Mouse (Mus musculus) cerebellum, postnatal 4 days (tissue): ENCODE measurements around the gene Slc5a11.
A peak's percentile ranks its signal among the peaks of the same experiment; 100 is the strongest.

ENCODE experiments used
- DNase-seq, 2 experiments: peaks; one replicate each; pipeline ENCODE4 v3.0.0; 2022; ENCODE audit warnings: low spot score in 2 of 2, mixed read lengths in 1 of 2

Slc5a11 gene

DNA sequence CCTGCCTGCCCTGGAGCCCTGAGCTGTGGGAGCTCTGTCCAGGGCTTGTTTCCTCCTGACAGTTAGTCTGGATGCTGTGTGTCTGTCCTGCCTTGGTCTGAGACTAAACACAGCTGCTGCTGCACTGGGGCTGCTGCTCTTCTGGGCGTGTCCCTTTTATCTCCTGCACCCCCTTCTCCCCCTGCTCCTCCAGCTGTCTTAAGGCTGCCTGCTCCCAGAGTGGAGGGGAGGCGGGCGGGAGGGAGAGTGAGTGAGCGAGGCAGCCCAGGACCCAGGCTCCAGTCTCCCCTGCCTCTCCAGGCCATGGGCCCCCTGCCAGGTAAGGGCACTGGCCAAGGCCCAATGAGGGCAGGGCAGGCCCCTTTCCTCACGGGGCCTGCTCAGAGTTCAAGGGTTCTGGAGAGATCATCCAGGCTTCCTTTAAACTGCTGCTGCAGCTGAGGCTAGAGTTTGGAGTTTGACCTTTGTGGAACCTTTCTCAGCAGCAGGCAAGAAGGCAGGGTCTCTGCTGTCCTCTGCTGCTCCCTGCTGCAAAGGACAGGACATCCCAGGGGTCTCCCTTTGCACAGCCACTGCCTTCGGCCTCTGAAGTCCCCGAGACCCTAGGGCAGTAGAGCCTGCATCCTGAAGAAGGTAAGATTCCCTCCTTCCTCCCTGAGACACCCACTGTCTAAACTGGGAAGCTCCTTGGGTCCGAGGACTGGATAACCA, at the start of gene Slc5a11:
Gene Slc5a11 (plus strand): TSS at position 416 of the 711 bp plus-strand sequence.
- DNase-seq = no peak

GRCm38 (mm10) chr7:123167436-123167835, 47.1 kb upstream of the Slc5a11 start:
- no peak for DNase-seq

DNA sequence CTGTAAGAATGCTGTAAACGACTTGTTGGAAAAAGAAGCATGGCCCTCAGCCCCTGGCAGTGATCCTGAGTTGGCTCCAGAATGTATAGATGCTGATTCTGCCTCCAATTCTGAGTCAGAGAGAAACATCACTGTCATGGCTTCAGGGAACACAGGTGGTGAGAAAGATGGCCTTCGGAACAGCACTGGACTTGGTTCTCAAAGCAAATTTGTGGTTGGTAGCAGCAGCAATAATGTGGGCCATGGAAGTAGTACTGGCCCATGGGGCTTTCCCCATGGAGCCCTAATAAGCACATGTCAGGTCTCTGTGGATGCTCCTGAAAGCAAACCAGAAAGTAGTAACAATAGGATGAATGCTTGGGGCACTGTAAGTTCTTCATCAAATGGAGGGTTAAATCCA, 45.0 kb upstream of the Slc5a11 start:
- DNase-seq = no peak

DNA sequence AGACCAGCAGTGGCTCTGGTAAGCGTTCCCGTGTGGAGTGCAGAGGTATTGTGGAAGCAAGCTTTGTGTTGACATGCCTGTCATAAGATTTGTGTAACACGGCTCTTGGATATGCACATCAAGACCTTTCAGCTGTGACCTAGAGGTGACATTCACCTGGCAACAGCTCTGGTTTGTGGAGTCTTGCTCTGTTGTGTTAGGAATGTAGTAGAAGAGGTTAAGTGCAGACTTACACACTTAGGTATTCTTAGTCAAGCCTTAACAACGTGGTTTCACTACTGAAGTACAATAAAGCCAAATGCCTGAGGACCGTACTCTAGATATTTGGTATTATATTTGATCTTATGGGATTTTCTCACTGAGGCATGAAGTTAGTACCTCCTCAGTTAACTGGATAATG, 42.5 kb upstream of the Slc5a11 start:
- no peak for DNase-seq

DNA sequence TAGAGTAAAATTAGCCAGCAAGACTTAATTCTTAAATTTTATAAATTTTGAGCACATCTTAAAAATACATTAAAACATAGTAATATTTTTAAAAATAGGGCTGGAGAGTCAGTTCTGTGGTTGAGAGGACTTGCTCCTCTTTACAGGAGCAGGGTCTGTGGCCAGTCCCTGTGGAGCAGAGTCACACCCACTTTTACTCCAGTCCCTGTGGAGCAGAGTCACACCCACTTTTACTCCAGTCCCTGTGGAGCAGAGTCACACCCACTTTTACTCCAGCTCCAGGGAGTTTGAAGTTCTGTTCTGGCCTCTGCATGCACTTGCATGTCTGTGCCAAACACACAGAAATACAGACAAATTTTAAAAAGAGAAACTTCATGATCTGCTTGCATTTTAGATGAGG, 37.4 kb upstream of the Slc5a11 start:
- DNase-seq = no peak

DNA sequence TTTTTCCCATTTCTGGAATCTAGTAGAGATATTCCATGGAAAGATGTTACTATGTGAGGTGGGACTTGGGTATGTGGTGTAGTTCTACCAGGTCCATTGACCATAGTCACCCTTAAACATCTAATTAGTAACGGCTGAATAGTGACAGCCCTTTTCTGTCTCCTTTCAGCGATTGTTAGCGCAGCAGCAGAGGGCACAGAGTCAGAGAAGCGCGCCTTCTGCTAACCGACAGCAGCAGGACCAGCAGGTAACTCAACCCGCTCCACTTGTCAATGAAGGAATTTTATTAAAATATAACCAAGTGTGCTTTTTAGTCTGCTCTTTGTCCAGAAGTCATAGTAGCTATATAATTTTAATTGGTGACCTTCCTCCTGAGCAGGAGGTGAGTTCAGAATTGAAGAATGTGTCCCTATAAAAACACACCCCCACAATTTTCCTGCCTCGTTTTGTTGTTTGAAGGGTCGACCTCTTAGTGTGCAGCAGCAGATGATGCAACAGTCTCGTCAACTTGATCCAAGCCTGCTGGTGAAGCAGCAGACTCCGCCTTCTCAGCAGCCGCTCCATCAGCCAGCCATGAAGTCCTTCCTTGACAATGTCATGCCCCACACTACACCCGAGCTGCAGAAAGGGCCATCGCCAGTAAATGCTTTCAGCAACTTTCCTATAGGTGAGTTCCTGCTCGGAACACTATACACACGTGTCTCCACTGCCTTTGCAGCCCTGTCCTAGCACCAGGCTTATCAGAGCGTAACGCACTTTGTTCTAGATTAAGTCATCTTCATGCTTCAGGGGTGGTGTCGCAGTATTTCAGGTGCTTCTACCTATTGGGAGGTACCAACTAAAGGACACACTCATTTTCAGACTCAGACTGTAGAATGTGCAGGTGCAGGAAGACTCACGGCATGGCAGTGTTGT, 32.5 kb upstream of the Slc5a11 start:
- no peak for DNase-seq

DNA sequence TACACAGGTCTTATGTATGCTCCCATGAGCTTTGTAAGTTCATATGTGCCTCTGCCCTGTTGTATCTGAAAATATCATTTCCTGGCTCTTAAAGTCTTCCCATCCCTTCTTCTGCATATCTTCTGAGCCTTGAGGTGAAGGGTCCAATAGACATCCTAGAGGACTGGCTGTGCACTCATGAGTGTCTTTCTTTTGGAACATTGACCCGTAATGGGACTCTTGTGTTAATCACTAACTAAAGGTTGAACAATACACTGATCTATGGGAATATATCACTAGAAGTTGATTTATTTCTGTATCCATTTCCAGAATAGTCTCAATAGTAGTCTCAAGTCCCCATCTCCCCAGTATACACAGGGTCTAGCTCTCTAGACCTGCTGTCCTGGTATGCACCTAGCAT, 29.7 kb upstream of the Slc5a11 start:
- no peak for DNase-seq

- no peak for DNase-seq
Measured at GRCm38 (mm10) chr7:123186463-123186862, 28.1 kb upstream of the Slc5a11 start.

DNA sequence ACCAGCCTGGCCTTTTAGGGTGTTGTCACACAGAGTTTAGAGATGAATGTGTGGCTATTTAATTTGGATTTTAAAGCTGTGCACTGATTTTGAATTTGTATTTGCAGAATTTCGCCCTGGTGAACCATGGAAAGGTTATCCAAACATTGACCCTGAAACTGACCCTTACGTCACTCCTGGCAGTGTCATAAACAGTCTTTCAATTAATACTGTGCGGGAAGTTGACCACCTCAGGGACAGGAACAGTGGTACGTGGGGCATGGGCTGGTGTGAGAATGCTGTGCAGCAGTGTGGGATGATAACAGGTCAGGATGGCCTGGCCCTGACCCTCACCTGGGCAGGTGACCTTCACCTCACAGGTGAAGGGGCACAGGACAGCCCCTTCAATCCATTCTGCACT, 27.3 kb upstream of the Slc5a11 start:
- no peak for DNase-seq

DNA sequence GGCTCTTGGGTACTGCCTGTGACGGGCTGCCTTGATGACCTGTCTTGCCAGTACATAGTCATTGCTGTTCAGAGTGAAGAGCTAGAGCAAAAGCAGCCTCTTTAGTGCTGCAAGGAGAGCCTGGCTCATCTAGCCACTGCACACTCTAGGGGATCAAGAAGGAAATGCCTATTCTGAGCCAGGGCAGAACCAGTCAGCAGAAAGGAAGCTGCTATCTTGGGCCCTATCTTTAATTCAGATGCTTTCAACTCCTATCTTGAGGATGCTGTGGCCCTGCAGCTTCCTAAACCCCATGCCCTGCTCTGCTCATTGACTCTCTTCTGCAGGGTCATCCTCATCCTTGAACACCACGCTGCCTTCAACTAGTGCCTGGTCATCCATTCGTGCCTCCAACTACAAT, 26.1 kb upstream of the Slc5a11 start:
- DNase-seq = no peak

DNA sequence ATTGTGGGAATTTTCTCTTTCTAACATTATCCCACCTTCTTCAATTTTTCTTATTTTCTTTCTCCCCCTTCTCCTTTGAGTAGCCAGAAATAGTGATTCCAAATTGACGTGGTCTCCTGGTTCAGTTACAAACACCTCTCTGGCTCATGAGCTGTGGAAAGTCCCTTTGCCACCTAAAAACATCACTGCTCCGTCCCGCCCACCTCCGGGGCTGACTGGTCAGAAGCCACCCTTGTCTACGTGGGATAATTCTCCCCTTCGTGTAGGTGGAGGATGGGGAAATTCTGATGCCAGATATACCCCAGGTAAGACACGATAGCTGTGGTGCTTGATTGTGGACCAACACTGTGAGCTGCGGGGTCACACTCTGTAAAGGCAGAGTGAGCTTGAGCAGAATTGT, 24.8 kb upstream of the Slc5a11 start:
- no peak for DNase-seq

DNA sequence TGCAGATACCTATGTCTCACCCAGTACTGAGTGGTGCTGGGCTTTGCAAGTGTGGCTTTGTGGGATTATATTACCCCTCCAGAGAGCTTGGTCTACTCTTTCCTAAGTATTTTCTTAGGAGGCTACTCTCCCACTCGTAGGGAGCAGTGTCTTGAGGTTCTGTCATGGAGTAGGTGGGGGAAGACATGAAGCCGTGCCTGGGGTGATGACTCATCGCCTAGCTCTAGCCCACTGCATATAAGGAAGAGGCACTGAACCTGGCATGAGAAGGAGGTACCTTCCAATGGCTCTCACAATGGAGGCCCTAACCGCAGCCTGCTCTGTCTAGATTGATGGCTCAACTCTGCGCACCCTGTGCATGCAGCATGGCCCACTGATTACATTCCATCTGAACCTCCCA, 22.8 kb upstream of the Slc5a11 start:
- DNase-seq = no peak

DNA sequence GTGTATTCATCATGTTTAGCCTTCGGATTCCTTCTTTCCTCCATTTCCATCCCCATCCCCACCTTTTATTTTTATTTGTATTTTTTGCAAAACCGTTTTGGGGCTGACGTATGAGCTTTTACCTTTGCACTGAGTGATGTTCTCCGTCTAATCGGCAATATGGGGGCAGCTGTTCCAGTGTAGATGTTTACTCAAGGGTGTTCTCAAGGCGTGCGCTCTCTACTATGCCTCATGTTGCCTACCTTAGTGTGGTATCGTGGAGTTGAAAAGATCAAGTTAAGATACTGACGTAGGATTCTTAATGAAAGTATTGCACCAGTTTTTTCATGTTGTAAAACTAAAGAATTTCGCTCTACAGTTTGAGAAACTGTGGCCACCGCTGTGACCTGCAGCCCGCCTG, 21.4 kb upstream of the Slc5a11 start:
- DNase-seq = no peak

DNA sequence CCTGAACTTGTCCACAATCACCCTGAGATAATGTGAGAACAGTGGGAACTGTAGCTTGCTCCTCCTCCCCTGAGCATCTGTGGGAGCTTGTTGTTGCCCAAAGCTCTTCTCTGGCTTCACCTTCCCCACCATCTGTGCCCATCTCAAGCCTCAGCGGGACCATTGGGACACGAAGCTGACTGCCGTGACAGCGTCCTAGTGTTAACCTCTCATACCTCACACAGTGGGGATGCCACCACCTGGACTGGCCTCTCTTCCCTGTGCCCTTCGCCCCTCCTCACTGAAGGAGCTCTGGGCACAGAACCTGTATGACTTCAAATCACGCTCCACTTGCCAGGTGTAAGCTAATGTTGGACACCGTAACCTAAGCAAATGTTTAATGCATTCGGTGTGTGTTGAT, 19.9 kb upstream of the Slc5a11 start:
- DNase-seq = no peak

DNA sequence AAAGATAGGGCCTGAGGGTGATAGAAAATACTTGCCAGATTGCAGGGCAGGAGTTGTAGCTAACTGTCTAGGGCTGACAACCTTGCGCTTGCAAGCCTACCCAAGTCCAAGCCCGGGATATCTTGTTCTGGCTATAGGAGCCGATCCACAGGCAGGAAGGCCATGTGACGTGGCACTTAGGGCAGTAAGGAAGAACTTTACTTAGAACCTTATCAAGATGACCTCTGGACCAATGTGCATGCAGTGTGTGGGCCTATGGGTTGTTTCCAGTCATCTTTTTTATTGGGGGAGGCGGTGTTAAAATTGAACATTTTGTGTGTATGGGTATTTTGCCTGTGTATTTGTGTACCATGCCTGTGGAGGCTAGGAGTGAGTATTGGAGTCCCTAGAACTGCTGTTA, 18.1 kb upstream of the Slc5a11 start:
- DNase-seq = no peak

- DNase-seq = no peak
Measured at GRCm38 (mm10) chr7:123198695-123199094, 15.9 kb upstream of the Slc5a11 start.

GRCm38 (mm10) chr7:123199151-123199550, 15.4 kb upstream of the Slc5a11 start:
- DNase-seq = no peak

GRCm38 (mm10) chr7:123199656-123200206, 14.8 kb upstream of the Slc5a11 start:
- DNase-seq = no peak

- no peak for DNase-seq
Measured at GRCm38 (mm10) chr7:123200722-123201121, 13.9 kb upstream of the Slc5a11 start.

DNA sequence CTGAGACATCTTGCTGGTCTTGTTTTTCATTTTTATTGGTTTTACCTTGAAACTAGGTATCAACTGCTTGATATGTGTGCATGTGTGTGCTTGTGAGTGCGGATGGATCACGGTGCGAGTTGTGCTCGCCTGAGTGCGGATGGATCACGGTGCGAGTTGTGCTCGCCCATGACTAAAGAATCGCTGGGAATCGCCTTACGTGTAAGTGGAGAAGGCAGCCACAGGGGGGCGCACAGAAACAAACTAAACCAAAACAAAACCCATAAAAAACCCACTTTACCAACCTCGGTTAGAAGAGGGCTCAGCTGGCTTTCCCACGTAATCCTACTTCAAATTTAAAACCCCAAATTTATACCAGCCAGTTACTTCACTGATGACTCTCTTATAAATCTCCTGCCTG, 9.3 kb upstream of the Slc5a11 start:
- peak; percentile 47 to 64 for DNase-seq

DNA sequence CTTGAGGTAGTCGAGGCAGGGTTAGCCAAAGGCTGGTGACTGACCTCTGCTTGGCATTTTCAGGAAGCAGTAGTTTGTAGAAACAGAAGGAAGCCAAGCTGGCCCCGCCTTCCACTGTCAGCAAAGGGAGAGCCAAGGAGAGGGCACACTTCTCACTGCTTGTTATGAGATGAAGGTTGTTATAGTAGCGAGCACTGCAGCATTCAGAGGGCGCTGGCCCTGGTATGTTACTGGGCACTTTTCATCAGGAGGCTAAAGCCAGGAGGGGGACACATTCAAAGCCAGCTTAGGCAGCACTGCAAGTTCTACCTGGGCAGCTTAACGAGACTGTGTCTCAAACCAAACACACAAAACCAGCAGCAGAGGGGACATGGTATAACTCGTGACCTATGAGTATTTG, 7.0 kb upstream of the Slc5a11 start:
- no peak for DNase-seq

GRCm38 (mm10) chr7:123209864-123210263, 4.7 kb upstream of the Slc5a11 start:
- no peak for DNase-seq

DNA sequence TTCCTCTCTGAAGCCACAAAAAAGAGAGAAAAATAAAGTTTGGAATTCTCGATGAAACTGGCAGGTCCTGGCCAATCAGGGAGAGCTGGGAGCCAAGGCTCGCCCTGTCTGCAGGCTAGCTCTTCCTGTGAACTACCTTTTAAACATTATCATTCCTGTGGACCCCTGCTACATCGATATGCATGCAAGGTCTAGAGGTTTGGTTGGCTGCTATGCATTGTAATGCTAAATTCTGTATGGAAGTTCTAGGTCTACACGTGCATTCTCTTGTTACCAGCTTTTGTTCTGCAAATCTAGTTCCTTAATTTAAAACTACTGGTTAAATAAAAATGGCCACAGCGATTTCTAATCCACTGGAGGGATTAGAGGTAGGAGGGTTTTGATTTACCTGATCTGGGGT, 3.1 kb upstream of the Slc5a11 start:
- no peak for DNase-seq
